Mouse (Mus musculus) CD4-positive helper T cell, adult 2 months (primary cell): Measurements from ENCODE around the gene Akap10.
"Not testable (repeated sequence)": the region's sequence is repeated elsewhere in the genome, so short reads cannot be mapped to it uniquely, and the experiment has no call there.

Experiments
- DNase-seq: peaks from one replicate; pipeline ENCODE4 v3.0.0-alpha.2; 2012; ENCODE audit warnings: low read depth, missing footprints, low spot score

Akap10 gene

DNA sequence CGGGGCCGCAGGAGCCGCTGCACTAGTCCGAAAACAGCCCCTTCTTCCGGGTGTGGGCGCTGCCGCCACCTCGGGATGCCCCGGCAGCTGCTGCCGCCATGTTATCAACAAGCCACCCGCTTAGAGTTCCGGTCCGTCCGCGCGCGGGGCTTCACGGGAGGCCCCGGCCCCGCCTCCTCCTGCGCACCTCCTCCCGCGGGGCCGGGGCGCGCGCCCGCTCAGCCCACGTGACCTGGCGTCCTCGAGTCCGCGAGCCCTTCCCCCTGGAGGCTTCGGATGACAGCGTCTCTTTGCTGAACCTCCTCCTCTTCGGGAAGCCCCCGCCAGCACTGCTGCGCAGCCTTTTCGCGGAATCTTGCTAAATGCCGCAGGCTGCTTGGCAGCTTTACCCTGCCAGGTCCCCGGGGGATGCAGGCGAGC is at the start of gene Akap10:
Gene Akap10, minus strand, starts transcription at position 155 of the 420 bp plus-strand sequence.
- DNase-seq: peak; percentile 98

DNA sequence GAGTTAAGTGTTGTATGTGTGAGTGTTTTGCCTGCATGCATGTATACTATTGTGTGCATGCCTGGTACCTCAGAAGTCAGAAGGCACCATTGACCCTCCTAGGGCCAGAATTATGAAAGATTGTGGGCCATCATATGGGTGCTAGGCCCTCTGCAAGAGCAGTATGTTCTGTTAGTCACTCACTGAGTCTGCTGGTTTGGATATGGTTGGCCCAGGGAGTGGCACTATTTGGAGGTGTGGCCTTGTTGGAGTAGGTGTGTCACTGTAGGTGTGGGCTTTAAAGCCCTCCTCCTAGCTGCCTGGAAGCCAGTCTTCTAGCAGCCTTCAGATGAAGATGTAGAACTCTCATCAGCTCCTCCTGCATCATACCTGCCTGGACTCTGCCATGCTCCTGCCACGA is 45.7 kb upstream of the Akap10 start:
- DNase-seq: no peak

DNA sequence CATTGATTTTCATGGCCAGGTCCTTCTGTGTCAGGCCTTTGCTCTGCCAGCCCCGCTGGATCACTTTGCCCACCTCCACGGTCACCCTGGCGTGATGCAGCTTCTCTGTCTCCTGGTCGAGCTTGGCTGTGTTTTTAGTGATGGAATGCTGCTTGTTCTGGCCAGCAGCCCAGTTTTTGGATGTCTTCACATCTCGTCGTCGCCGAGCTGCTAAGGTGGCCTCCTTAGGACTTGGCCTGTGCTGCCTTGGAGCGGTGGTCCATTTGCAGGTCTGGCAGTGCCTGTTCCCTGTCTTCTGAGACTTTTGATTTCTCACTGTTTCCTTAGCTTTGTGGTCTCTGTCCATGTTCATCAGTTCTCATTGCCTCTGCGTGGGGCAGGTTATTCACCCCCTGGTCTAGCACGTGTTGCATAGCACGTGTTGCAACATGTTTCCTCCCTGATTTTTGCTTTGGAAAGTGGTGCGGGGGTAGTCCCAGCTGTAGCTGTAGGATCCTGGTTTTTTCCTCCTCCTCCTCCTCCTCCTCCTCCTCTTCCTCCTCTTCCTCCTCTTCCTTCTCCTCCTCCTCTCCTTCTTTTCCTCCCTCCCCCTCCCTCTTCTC is 44.2 kb upstream of the Akap10 start:
- no peak for DNase-seq

DNA sequence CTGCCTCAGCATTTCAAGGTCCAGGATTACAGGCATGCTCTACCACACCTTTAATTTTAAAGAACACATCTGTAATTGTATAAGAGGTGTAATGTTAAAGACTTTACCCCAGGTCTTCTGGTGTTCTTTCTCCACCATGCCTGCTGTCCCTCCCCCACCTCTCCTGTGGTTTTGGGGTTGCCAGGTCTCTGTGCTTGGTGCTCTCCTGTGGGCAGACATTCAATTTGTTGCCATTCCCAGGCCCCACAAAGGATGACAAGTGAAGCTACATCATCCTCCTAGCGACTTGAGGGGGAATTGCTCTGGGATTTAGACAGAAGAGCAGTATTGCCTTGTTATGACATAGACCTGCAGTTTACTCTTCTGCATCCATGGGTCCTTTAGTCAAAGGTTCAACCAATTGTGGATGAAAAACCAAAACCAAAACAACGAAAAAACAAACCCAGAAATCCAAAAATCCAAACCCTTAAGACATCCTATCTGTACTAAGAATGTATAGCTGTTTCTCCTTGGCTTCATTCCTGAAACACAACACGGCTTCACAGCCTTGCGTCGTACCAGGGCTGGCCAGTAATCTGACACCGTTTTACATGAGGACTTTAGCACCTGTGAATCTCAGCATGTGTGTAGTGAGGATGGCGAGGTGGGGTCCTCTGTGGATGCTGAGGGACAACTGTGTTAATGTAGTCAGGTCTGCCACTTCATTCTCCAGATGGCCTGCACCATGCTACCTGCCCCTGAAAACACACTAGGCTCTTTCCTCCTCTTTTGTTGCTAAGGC is 41.6 kb upstream of the Akap10 start:
- DNase-seq: no peak

DNA sequence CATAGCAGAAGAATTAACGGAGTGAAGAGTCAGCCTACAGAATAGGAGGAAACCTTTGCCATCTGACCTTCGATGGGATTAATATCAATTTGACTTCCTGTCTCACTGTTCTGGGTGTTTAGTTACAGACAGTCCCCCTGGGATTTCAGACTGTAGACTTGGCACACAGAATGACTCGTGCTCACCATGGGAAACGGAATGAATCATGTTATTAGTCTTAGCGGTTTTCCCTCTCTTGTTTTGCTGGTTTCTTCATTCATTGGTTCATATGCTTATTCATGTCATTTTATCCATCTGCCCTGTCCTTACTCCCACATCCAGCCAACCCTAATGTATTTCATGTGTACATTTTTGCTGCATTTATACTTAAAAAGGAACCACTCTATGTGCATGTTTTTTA is 40.8 kb upstream of the Akap10 start:
- no peak for DNase-seq

DNA sequence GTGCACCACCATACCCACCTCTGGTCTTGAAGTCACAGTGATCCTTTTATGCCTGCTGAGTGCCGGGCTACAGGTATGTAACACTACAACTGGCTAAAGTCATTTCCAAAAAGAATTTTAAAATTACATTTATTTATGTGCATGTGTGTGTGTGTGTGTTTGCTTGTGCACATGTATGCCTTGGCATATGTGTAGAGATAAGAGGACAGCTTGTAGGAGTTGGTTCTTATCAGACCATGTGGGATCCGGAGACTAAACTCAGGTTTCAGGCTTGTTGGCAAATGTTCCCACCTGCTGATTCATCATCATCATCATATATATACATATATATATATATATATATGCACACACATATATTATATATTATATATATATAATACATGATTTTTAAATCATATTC is 38.8 kb upstream of the Akap10 start:
- no peak for DNase-seq

DNA sequence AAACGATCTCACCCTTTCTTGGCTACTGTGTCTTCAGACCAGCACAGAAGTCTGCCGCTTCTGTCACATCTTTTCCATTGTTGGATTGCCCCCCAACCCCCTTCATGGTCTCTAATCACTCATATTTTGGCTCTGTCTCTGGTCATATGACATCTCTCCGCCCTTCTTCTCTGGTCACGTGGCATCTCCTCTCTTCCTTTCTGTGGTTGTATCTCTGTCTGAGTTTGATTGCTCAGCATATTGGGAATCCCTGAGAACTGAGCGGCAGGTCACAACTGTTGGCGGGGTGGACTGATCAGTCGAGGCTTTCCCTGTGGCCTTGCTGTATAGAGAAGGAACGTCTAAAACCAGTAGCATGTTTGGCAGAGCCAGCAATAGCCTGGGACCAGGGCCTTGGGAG is 37.0 kb upstream of the Akap10 start:
- DNase-seq: no peak

DNA sequence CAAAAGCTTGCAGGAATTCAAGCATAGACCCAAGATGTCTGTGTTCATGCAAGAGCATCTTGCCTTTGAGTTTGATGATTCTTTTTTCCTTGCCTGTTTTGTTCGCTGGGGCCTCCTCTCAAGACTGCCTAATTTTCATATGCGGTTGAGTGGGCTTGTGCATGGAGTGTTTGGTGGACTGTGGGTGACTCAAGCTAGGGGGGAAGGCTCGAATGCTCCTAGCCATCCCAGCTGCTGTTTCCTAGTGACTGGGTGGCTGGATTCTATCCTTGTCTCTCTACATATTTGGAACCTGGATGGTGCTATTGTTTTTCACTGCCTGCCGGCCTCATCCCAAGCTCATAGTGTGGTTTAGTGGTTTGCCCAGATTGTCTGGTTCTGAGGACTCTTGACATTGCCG is 34.6 kb upstream of the Akap10 start:
- DNase-seq: no peak

DNA sequence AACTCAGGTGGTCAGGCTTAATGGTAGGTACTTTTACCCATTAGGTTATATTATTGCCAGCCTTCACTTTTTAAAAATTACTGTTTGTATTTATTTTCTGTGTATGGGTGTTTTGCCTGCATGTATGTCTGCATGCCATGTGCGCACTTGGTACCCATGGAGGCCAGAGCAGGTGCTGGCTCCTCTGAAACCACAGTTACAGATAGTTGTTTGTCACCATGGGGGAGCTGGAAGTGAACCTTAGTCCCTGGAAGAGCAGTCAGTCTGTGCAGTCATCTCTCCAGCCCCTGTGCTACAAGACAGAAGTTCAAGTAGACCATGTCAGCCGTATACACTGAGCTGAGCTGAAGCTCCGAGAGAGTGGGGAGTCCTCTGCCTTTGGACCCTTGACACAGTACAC is 33.1 kb upstream of the Akap10 start:
- DNase-seq: no peak

DNA sequence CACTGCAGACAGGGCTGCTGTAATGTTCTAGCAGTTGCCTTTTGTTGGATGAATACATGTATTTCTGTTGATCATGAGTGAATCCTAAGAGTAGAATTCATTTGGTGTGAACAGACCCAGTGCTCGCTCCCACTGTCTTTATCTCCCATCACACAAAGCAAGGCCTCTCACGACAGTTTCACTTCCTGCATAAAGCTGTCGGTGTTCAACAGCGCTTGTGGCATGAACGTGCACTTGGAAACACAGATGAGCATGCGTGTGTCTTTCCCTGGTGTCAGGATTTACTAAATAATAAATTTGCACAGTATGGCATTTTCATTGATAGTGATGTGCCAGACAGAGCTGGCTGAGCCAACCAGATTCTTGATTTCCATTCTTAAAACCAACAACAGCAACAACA is 32.6 kb upstream of the Akap10 start:
- no peak for DNase-seq

DNA sequence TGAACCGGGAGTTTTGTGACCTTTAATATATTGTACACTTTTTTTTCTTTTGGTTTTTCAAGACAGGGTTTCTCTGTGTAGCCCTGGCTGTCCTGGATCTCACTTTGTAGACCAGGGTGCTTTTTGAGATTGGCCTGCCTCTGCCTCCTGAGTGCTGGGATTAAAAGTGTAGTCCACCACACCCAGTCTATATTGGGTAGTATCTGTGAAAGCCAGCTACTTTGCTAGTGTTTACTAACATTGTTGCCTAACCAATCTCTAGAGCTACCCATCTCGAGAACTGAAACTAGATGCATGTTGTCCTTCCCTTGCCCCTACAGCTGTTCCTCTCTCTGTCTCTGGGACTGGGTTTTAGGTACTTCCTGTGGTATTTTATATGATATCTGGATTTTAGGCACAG is 30.0 kb upstream of the Akap10 start:
- no peak for DNase-seq

DNA sequence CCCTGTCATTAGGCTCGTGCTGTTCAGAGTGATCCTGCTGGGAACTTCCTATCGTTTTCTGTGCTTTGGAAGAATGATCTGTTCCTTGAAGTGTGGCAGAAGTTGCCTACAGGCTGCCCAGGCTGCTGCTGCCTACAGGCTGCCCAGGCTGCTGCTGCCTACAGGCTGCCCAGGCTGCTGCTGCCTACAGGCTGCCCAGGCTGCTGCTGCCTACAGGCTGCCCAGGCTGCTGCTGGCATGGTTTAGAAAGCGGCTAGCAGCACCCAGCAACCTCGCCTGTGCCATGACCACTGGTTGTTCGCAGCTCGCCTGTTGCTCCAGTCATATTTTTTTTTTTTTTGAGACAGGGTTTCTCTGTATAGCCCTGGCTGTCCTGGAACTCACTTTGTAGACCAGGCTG is 28.7 kb upstream of the Akap10 start:
- DNase-seq: not testable (repeated sequence)

DNA sequence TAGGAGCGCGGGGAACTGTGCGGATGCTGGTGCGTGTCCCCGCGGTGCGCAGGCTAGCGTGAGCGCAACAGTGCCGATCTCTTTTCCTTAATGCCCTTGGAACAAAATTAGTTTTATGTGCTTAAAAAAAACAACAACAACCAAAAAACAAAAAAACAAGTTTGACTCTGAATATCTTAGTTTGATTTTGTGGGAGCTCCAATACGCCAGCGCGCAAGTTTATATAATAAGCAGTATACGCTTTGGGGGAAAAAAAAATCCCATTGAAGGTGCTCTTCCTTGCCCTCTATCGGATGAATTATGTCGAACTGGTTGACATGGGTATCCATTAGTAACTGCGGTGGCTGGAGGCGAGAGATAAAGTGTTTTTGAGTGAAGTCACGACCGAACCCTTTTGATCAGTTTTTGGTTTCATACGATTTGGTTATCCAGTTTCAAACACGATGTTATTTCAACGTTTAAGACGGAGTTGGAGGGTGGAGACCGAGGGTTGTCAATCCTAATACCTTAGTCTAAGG is 27.3 kb upstream of the Akap10 start:
- DNase-seq: peak; percentile 28

DNA sequence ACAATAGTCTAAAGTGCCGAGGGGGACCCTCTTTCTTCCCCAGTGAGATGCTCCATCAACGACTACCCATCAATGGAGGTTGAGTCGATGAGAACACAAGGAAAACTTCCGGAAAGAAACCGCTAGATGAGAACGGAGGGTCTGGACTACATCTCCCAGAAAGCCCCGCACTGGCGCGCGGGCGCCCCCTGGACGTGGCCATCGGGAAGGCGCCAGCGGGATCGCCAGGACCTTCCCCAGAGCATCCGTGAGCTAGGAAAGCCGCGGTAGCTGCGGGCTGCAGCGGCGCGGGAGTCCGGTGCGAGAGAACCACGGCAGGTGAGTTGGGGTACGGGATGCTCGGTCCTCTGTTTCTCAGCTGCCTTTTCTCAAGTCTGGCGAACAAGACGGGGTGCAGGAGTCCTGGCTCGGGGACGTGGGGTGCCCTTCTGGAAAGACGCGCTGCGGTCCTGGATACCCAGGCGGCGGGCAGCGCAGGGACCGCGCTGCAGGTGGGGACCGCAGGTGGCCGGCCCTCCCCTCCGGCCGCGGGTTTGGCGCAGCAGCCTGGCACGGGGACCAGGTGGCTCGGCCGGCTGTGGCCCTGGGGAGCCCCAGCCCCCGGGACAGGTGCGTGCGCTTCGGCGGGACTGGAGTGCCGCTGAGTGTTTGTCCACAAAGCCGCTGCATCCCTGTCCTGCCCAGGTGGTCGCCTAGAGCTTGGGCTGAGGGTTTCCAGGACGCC is 26.7 kb upstream of the Akap10 start, which contains the start of gene Specc1:
Gene Specc1, plus strand, starts transcription at position 192 of the 724 bp plus-strand sequence.
- DNase-seq: peak; percentile 87

DNA sequence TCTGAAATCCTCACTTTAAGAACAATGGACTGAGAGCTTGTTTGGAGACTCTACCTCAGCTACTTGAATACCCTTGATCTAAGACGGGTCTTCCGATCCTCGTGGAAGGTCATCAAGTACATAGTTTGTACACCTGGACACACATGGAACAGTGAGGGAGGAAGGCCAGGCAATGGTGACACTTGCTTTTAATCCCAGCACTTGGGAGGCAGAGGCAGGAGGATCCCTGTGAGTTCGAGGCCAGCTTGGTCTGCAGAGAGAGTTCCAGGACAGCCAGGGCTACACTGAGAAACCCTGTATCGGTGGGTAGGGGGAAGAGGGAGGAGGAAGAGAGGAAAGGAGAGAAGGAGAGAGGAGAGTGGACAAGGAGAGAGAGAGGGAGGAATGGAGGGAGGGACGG is 25.9 kb upstream of the Akap10 start:
- no peak for DNase-seq

DNA sequence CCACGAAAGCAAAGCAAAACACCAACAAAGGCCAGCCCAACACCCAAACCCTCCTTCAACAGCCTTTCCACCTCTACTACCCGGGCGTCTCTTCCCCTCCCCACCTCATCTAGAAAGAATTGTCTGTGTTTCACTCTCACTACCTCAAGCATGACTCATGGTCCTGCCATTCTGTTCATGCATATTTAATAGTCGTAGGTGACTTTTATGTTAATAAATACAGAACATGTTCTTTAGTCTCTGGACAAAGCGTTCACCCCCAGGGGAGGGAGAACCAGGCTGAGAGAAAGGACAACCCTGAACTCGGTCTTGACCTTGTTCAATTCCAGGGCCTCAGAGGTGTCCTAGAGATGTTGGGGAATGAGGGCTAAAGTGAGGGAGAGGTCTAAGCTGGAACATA is 25.1 kb upstream of the Akap10 start:
- DNase-seq: no peak

DNA sequence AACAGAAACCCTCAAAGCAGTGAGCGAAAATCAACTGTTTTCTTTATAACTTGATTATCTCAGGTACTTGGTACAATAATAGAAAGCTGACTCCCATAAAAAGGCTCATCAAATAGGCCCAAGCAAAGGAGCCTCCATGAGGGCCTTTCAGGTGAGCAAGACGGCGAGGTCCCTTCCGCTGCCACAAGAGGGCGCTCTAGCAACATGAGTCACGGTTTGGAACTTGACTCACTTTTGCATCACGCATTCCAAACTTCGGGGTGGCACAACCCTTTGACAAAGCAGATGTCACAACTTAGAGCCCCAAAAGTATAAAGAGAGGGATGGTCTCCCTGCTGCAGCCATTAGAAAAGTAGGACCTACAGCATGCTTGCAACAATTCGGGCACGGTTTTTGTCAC is 20.6 kb upstream of the Akap10 start:
- peak; percentile 74 for DNase-seq

DNA sequence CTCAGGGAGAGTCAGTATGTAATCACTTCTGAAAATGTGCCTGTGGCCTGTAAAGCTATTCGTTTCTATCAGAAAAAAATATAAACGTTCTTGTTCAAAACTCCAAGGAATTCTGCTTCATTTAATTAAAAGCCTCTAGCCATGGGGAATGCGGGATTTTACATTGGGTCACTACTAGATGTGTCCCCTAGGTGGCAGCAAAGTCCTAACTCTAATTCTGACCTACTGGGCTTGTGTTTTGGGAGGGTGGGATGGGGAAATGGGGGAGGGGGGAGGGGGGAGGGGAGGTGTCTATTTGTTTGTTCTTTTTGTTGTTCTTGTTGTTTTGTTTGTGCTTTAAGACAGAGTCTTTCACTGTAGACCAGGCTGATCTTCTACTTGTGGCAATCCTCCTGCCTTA is 19.3 kb upstream of the Akap10 start:
- peak; percentile 47 for DNase-seq

DNA sequence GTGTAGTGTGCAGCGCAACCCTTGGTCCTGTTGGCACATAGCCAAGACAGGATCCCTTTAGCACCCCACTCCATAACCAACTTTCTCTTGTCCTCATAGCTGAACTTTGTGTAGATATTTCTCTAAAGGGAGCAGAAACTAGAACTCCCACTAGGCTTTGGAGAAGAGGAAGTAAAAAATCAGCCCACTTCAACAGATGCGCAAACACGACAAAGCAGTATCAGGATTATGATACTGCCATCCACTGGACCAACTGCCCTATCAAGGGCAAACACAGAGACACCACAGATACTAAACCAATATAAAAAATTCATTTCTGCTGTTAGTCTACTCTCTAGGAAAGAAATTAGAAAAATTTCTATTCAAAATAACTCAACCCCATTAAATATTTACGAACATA is 16.6 kb upstream of the Akap10 start:
- DNase-seq: no peak

DNA sequence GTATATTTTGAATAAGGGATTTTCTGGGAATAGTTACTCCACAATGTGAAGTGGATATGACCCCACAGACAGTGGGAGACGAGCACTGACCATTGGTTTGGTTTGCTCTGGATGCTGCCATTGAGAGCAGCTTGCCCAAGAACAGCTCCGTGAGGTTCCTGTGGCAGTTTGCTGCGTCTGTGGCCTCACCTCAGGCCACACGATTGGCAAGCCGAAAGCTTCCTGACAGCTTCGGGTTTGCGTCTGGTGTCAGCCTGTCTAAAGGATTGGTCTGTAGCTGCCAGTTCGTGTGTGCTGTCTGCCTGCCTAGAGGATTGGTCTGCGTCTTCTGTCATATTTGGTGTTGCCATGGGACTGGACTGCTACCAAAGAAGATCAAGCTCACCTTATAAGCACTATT is 14.4 kb upstream of the Akap10 start:
- no peak for DNase-seq

DNA sequence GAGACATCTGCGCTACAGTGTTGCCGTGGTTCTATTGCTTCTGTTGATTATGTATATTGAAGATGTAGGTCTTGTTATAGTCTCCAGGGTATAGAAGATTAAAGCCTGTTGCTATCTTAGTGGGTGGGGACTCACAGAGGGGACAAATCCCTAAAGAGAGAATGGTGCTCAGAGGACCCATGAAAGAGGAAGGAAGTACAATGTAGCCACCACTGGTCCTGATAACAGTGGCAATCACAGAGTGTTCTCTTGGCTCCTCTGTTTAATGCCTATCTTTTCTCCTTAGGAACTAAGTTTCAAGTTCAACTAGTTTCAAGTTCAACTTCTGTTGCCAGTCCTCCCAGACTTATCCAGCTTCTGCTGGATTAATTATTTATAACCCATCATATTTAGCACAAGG is 12.9 kb upstream of the Akap10 start:
- no peak for DNase-seq

DNA sequence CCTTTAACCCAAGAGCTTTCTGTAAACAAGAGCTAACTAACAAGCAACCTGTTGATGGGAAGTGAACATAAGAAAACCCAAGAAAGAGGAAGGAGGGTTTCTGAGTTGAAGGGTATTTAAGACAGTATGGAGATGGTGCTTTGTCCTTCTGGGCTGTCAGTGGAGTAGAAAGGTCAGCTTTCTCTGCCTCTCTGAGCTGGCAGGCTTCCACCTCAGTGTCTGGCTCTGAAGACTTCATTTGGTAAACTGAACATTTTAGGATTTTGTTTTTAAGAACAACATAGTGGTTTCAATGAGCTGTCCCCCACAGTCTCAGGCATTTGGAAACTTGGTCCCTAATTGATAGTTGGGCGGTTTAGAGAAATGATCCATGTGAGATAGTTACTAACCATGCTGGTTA is 7.7 kb upstream of the Akap10 start:
- DNase-seq: no peak
